Mouse (Mus musculus): ENCODE data around the gene Tff1.

DNA sequence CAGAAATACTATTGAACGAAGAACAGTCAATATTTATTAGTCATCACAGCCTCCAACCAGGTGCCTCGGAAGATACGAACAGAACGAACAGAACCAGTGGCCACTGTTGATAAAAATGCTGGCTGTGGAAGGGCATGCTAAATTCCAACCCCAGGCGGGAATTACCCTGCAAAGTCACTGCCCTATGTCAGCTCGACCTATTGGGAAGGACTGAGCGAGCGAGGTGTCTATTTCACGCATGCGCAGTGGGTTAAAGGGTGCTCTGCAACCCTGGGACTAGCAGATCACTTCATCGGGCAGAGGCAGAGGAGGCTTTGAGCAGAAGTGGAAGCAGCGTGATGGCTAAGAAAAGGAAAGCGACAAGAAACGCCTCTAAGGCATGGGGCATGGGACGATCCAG, 31.3 kb downstream of the Tff1 start:
- TF ChIP-seq CTCF (IDR thresholded peaks at IDR 0.05; ENCODE audit: borderline replicate concordance, control insufficient read depth, extremely low read depth, insufficient read depth, low read length, poor library complexity) (no peak), POLR2A (IDR thresholded peaks at IDR 0.05; ENCODE audit: control insufficient read depth, extremely low read depth, insufficient read depth, low read length, poor library complexity) (no peak)

All from thymus, adult 2 months (tissue).